ENCODE assay signal across 23 mouse cellular contexts in the genomic region with DNA sequence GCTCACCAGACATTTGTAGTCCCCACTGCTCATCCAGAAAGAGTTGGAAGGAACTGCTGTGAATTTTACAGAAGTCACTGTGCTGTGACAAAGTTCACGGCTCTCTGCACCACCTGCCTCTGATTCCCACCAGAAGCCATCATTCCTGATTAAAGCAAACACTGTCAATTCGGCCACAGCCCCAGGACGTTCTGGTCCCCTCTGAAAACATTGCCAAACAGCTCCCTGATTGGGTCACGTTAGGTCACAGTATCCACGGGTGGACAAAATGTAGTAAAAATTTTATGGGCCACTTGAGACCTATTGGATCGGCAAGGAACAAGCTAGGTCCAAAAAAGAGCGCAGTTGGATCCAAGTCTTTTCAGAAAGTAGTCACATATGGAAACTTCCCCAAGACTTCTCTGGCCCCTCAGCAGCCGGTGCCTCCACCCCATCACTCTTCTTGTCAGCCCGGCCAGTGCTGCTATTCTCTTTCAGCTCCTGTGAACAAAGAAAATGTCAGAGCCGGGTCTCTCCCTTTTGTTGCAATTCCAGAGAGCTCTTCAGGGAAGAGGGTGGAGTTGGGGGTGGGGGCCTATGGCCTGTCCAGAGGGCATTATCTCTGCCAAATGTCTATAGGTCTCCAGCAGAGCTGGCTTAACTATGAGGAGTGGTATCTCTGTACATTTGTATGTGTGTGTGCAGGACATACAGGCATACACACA. TPM values are rescaled to one million over a fixed set of nuclear protein-coding genes. Genes with fewer than 3 reads are reported as not detected.
DNase-seq lines count a peak whose midpoint lies in the region; ATAC-seq and TF ChIP-seq lines count a peak whose summit lies in the region.
"Had no signal": no experiment of that assay in that cellular context is flagged by ENCODE, and none has a peak within 500 bp of the region (broad histone marks: within the 10 kb centered on the region; RNA-seq: fewer than 3 reads in every experiment).

No protein-coding gene starts in this region.

- no peak overlapping the region for H3K4me3 ChIP-seq in midbrain, embryonic 12.5 days
- H3K4me3 ChIP-seq in midbrain, embryonic 14.5 days (replicated peaks; ENCODE audit: low read depth, low read length): no peak overlapping the region
- H3K4me3 ChIP-seq in hindbrain, embryonic 12.5 days: no peak overlapping the region
- H3K4me3 ChIP-seq in neural tube, embryonic 13.5 days: no peak overlapping the region
- H3K4me3 ChIP-seq in liver, postnatal 0 days (ENCODE audit: low read depth, low read length): no peak overlapping the region

- no peak overlapping the region for H3K9ac ChIP-seq in midbrain, embryonic 12.5 days (replicated peaks)
- no peak overlapping the region for H3K9ac ChIP-seq in midbrain, embryonic 14.5 days (replicated peaks; ENCODE audit: low read length)
- H3K9ac ChIP-seq in hindbrain, embryonic 12.5 days: no peak overlapping the region
- no peak overlapping the region for H3K9ac ChIP-seq in neural tube, embryonic 13.5 days
- no peak overlapping the region for H3K9ac ChIP-seq in liver, postnatal 0 days (replicated peaks)
- H3K9ac ChIP-seq: liver, embryonic 14.5 days had no signal

- no peak for DNase-seq in midbrain, embryonic 14.5 days
- peak; percentile 51 for DNase-seq in brain, embryonic 14.5 days (ENCODE audit: low read depth)
- DNase-seq in liver, postnatal 0 days: no peak
- DNase-seq in adrenal gland, adult (ENCODE audit: inconsistent age in 2 of 2, low spot score in 1 of 2): no peak
- DNase-seq: cerebellum, adult 11-12 months; gastrocnemius, postnatal 36 days; heart, postnatal 4 days; kidney, adult 18-20 months; kidney, postnatal 36 days; left cerebral cortex, postnatal 4 days; lung, postnatal 10 days; right cerebral cortex, postnatal 14 days; thymus, postnatal 36 days had no signal

- H3K27me3 ChIP-seq in midbrain, embryonic 12.5 days: peaks cover 12% of the 10 kb centered on the region; the same call in 1 of the 2 replicates
- H3K27me3 ChIP-seq in midbrain, embryonic 14.5 days (ENCODE audit: control insufficient read depth, insufficient read depth, low read length): no peaks in the 10 kb centered on the region; the same call in 1 of the 2 replicates
- peaks cover 42% of the 10 kb centered on the region for H3K27me3 ChIP-seq in hindbrain, embryonic 12.5 days
- peaks cover 71% of the 10 kb centered on the region for H3K27me3 ChIP-seq in neural tube, embryonic 13.5 days
- no peaks in the 10 kb centered on the region for H3K27me3 ChIP-seq in liver, postnatal 0 days (ENCODE audit: insufficient read depth, low read length)

- TF ChIP-seq EP300 in liver, postnatal 0 days (IDR thresholded peaks at IDR 0.05; ENCODE audit: low read depth): no peak

- H3K4me2 ChIP-seq in midbrain, embryonic 12.5 days (replicated peaks): peak overlapping the region; percentile 6; the same call in 1 of the 2 replicates
- H3K4me2 ChIP-seq in midbrain, embryonic 14.5 days (ENCODE audit: low read length): no peak overlapping the region
- H3K4me2 ChIP-seq in hindbrain, embryonic 12.5 days (replicated peaks): no peak overlapping the region
- no peak overlapping the region for H3K4me2 ChIP-seq in neural tube, embryonic 13.5 days
- H3K4me2 ChIP-seq in liver, postnatal 0 days (ENCODE audit: low read depth, low read length): no peak overlapping the region
- H3K4me2 ChIP-seq: heart, embryonic 11.5 days had no signal

- no peak for TF ChIP-seq CTCF in brain, embryonic 14.5 days (IDR thresholded peaks at IDR 0.05; ENCODE audit: borderline replicate concordance, extremely low read depth, insufficient read depth, insufficient read length)
- no peak for TF ChIP-seq CTCF in liver, postnatal 0 days (IDR thresholded peaks at IDR 0.05; ENCODE audit: low read depth)

- H3K27ac ChIP-seq in midbrain, embryonic 12.5 days (replicated peaks): peak overlapping the region; percentile 50
- H3K27ac ChIP-seq in midbrain, embryonic 14.5 days (replicated peaks; ENCODE audit: low read depth, low read length): no peak overlapping the region
- no peak overlapping the region for H3K27ac ChIP-seq in hindbrain, embryonic 12.5 days
- no peak overlapping the region for H3K27ac ChIP-seq in neural tube, embryonic 13.5 days (replicated peaks)
- H3K27ac ChIP-seq in liver, postnatal 0 days (ENCODE audit: low read depth): no peak overlapping the region
- H3K27ac ChIP-seq: liver, embryonic 14.5 days had no signal

- no peak for TF ChIP-seq POLR2A in brain, embryonic 14.5 days (IDR thresholded peaks at IDR 0.05; ENCODE audit: borderline replicate concordance, extremely low read depth, insufficient read depth, insufficient read length, poor library complexity, severe bottlenecking)

- WGBS in midbrain, embryonic 12.5 days: 14% methylated on average over 10 of the region's 10 CpGs
- WGBS in midbrain, embryonic 14.5 days: 4% methylated on average over 10 of the region's 10 CpGs
- WGBS in hindbrain, embryonic 12.5 days: 7% methylated on average over 10 of the region's 10 CpGs
- WGBS in neural tube, embryonic 13.5 days: 2% methylated on average over 10 of the region's 10 CpGs
- WGBS in liver, postnatal 0 days (ENCODE audit: insufficient replicate concordance): 42% methylated on average over 10 of the region's 10 CpGs

- no peaks in the 10 kb centered on the region for H3K36me3 ChIP-seq in midbrain, embryonic 12.5 days
- no peaks in the 10 kb centered on the region for H3K36me3 ChIP-seq in midbrain, embryonic 14.5 days (ENCODE audit: control insufficient read depth, insufficient read depth, low read length)
- H3K36me3 ChIP-seq in hindbrain, embryonic 12.5 days: no peaks in the 10 kb centered on the region
- H3K36me3 ChIP-seq in neural tube, embryonic 13.5 days: no peaks in the 10 kb centered on the region
- no peaks in the 10 kb centered on the region for H3K36me3 ChIP-seq in liver, postnatal 0 days (replicated peaks; ENCODE audit: insufficient read depth, low read length)

- peaks cover 19% of the 10 kb centered on the region for H3K4me1 ChIP-seq in midbrain, embryonic 12.5 days
- H3K4me1 ChIP-seq in midbrain, embryonic 14.5 days (ENCODE audit: control insufficient read depth, insufficient read depth, low read length): no peaks in the 10 kb centered on the region
- H3K4me1 ChIP-seq in hindbrain, embryonic 12.5 days: peaks cover 15% of the 10 kb centered on the region
- H3K4me1 ChIP-seq in neural tube, embryonic 13.5 days (replicated peaks): peaks cover 7% of the 10 kb centered on the region
- H3K4me1 ChIP-seq in liver, postnatal 0 days (ENCODE audit: insufficient read depth): no peaks in the 10 kb centered on the region

- H3K9me3 ChIP-seq in midbrain, embryonic 12.5 days: 0 out of 2 replicates have a peak, but pooled peaks cover 5% of the 10 kb centered on the region
- no peaks in the 10 kb centered on the region for H3K9me3 ChIP-seq in midbrain, embryonic 14.5 days (ENCODE audit: control insufficient read depth, low read length)
- no peaks in the 10 kb centered on the region for H3K9me3 ChIP-seq in hindbrain, embryonic 12.5 days (replicated peaks)
- no peaks in the 10 kb centered on the region for H3K9me3 ChIP-seq in neural tube, embryonic 13.5 days
- no peaks in the 10 kb centered on the region for H3K9me3 ChIP-seq in liver, postnatal 0 days (ENCODE audit: low read length)

- ATAC-seq in midbrain, embryonic 12.5 days (ENCODE audit: low FRiP score, low read depth): peak; percentile 21; the same call in 1 of the 2 replicates
- ATAC-seq in midbrain, embryonic 14.5 days (ENCODE audit: low FRiP score, low TSS enrichment): no peak
- peak; percentile 54; the same call in 1 of the 2 replicates for ATAC-seq in hindbrain, embryonic 12.5 days (ENCODE audit: low FRiP score)
- peak; percentile 40; the same call in 1 of the 2 replicates for ATAC-seq in neural tube, embryonic 13.5 days (ENCODE audit: low read depth)
- ATAC-seq in erythroblast, adult 5-6 weeks (replicated peaks; ENCODE audit: low FRiP score, poor library complexity, severe bottlenecking): no peak
- ATAC-seq in liver, postnatal 0 days: no peak

RNA-seq across cellular contexts. Expression of a gene that starts 38.2 kb away (rescaled TPM):
- polyA plus RNA-seq in midbrain, embryonic 12.5 days (2016; fragmentation: Nextera tagmentation; extraction: Ambion mirVana): 29.5 and 33.5 TPM in 2 replicates
- polyA plus RNA-seq in midbrain, embryonic 14.5 days (2014; fragmentation: Nextera tagmentation; extraction: Ambion mirVana): 29.0 and 32.2 TPM in 2 replicates
- 20.5 and 24.1 TPM in 2 replicates for polyA plus RNA-seq in brain, embryonic 14.5 days (2012; rRNA removed)
- 34.0 and 34.1 TPM in 2 replicates for polyA plus RNA-seq in hindbrain, embryonic 12.5 days (2016; fragmentation: Nextera tagmentation; extraction: Ambion mirVana)
- polyA plus RNA-seq in neural tube, embryonic 13.5 days (2015; fragmentation: Nextera tagmentation; extraction: Ambion mirVana): 39.9 and 40.6 TPM in 2 replicates
- total RNA-seq in erythroblast, adult 5-6 weeks (2015; ENCODE audit: low replicate concordance): 126 and 156 TPM in 2 replicates
- 132 and 164 TPM in 2 replicates for total RNA-seq in erythroblast, adult 5-6 weeks (2017; ENCODE audit: low replicate concordance)
- 107 and 113 TPM in 2 replicates for polyA plus RNA-seq in liver, postnatal 0 days (2015; fragmentation: Nextera tagmentation; extraction: Ambion mirVana)

RNA-seq across cellular contexts. Expression of a gene that starts 57.2 kb away (rescaled TPM):
- polyA plus RNA-seq in midbrain, embryonic 12.5 days (2016; fragmentation: Nextera tagmentation; extraction: Ambion mirVana): not detected in 2 replicates
- polyA plus RNA-seq in midbrain, embryonic 14.5 days (2014; fragmentation: Nextera tagmentation; extraction: Ambion mirVana): not detected in 2 replicates
- 0.11 TPM in 1 of 2 replicates, not detected in the other for polyA plus RNA-seq in brain, embryonic 14.5 days (2012; rRNA removed)
- polyA plus RNA-seq in hindbrain, embryonic 12.5 days (2016; fragmentation: Nextera tagmentation; extraction: Ambion mirVana): not detected in 2 replicates
- polyA plus RNA-seq in neural tube, embryonic 13.5 days (2015; fragmentation: Nextera tagmentation; extraction: Ambion mirVana): not detected in 2 replicates
- total RNA-seq in erythroblast, adult 5-6 weeks (2015; ENCODE audit: low replicate concordance): 12.3 TPM in 1 of 2 replicates, not detected in the other
- total RNA-seq in erythroblast, adult 5-6 weeks (2017; ENCODE audit: low replicate concordance): 7.8 TPM in 1 of 2 replicates, not detected in the other
- polyA plus RNA-seq in liver, postnatal 0 days (2015; fragmentation: Nextera tagmentation; extraction: Ambion mirVana): not detected in 2 replicates
- total RNA-seq: adrenal gland, adult 18-20 months; gastrocnemius, postnatal 36 days; heart, postnatal 4 days; layer of hippocampus, postnatal 25 days; left cerebral cortex, postnatal 4 days had no signal
- polyA plus RNA-seq: frontal cortex, adult 2 months; heart, embryonic 11.5 days; testis, adult 2 months had no signal

Comparison
In these comparisons a context has a peak if more than half of its experiments do, and no peak if none do; other contexts are left out.
1. ATAC-seq: peak in midbrain, embryonic 12.5 days (single experiment), hindbrain, embryonic 12.5 days (single experiment) and neural tube, embryonic 13.5 days (single experiment); none in midbrain, embryonic 14.5 days (single experiment), erythroblast, adult 5-6 weeks (single experiment) and liver, postnatal 0 days (single experiment).